Mouse (Mus musculus): ENCODE data around the gene Exoc6b. TPM values are rescaled to one million over a fixed set of nuclear protein-coding genes. Genes with fewer than 3 reads are reported as not detected.

Gene Exoc6b
- polyA plus RNA-seq, 1 experiment from 2014 or later, result 49.7 TPM

- H3K27ac ChIP-seq (ENCODE audit: low read length), result no peak overlapping the region
- no peaks in the 10 kb centered on the region for H3K9me3 ChIP-seq (ENCODE audit: control insufficient read depth, low read depth, low read length)
- H3K4me3 ChIP-seq (ENCODE audit: low read depth, low read length), result peak overlapping the region; percentile 50
- H3K4me1 ChIP-seq (ENCODE audit: control insufficient read depth, insufficient read depth, low read length), result peaks cover 59% of the 10 kb centered on the region
- H3K4me2 ChIP-seq (replicated peaks; ENCODE audit: low read depth, low read length), result peak overlapping the region; percentile 92
- H3K36me3 ChIP-seq (ENCODE audit: control insufficient read depth, insufficient read depth, low read length), result no peaks in the 10 kb centered on the region
- peaks cover 27% of the 10 kb centered on the region; the same call in 1 of the 2 replicates for H3K27me3 ChIP-seq (ENCODE audit: control insufficient read depth, insufficient read depth, low read length)
- ATAC-seq (ENCODE audit: insufficient number of reproducible peaks, insufficient read depth, low FRiP score, low read depth), result no peak
- under 1% methylated on average over 66 of the region's 66 CpGs for WGBS
- no peak overlapping the region; the same call in 1 of the 2 replicates for H3K9ac ChIP-seq (replicated peaks; ENCODE audit: low read depth, low read length)
Observed at GRCm38 (mm10) chr6:84584783-84585685, 484.3 kb downstream of the Exoc6b start.

DNA sequence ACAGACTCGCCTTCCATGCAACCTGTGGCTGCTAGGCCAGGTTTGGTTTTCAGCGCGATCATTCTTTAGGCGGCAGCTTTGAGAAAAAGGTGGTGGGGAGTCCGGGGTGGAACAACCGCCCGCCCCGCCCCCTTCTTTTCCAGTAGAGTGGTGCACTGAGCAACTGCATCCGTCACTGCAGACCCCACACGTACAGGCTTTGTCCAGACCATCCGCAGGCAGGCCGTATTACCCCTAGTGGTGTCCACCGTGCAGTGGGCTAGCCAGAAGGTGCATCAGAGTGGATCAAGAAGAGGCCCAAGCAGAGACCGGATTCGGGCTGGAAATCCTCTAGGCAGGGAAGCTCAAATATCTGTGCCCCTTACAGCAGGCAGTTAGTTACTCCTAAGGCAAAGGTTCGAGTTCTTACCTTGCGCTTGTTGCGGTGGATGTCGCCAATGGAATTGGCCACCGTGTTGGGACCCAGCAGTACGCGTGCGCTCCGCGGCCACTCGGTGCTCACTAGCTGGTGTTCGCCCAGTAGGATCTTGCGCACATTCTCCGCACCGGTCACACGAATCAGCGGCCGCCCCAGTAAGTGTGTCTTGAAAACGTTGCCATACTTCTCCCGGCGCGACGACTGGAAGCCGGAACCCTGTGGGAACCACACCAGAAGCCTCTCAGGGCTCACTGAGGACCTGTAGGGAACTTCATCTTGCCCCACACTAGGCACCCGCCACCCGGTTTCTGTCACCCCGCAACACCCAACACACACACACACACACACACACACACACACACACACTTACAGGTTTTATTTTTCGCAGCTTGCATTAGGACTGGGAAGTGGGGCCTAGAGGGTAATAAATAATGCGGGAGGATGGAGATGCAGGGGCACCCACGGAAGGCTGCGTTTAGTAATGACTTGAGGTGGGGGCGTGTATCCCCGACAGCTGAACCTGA lies 485.2 kb downstream of the Exoc6b start:
- Histone ChIP-seq H3K27me3 (ENCODE audit: control insufficient read depth, insufficient read depth, low read length) (peaks cover 19% of the 10 kb centered on the region; the same call in 1 of the 2 replicates), H3K36me3 (ENCODE audit: control insufficient read depth, insufficient read depth, low read length) (no peaks in the 10 kb centered on the region), H3K9ac (replicated peaks; ENCODE audit: low read depth, low read length) (no peak overlapping the region), H3K4me1 (ENCODE audit: control insufficient read depth, insufficient read depth, low read length) (peaks cover 51% of the 10 kb centered on the region), H3K4me3 (ENCODE audit: low read depth, low read length) (peak overlapping the region; percentile 50), H3K27ac (ENCODE audit: low read length) (no peak overlapping the region), H3K9me3 (ENCODE audit: control insufficient read depth, low read depth, low read length) (no peaks in the 10 kb centered on the region), H3K4me2 (replicated peaks; ENCODE audit: low read depth, low read length) (peak overlapping the region; percentile 92)
- WGBS, result 3% methylated on average over 48 of the region's 48 CpGs
- peak; percentile 12; the same call in 1 of the 2 replicates for ATAC-seq (ENCODE audit: insufficient number of reproducible peaks, insufficient read depth, low FRiP score, low read depth)

GRCm38 (mm10) chr6:84583371-84583770 lies 485.9 kb downstream of the Exoc6b start:
- no peak overlapping the region for H3K9ac ChIP-seq (replicated peaks; ENCODE audit: low read depth, low read length)
- no peak overlapping the region for H3K27ac ChIP-seq (ENCODE audit: low read length)

GRCm38 (mm10) chr6:84582826-84583225 lies 486.5 kb downstream of the Exoc6b start:
- H3K4me1 ChIP-seq (ENCODE audit: control insufficient read depth, insufficient read depth, low read length), result peaks cover 48% of the 10 kb centered on the region
- H3K4me3 ChIP-seq (ENCODE audit: low read depth, low read length), result no peak overlapping the region
- WGBS, result 39% methylated on average over 5 of the region's 5 CpGs
- peaks cover 17% of the 10 kb centered on the region; the same call in 1 of the 2 replicates for H3K27me3 ChIP-seq (ENCODE audit: control insufficient read depth, insufficient read depth, low read length)
- no peak overlapping the region for H3K27ac ChIP-seq (ENCODE audit: low read length)
- no peaks in the 10 kb centered on the region for H3K36me3 ChIP-seq (ENCODE audit: control insufficient read depth, insufficient read depth, low read length)
- H3K9ac ChIP-seq (replicated peaks; ENCODE audit: low read depth, low read length), result no peak overlapping the region
- H3K9me3 ChIP-seq (ENCODE audit: control insufficient read depth, low read depth, low read length), result no peaks in the 10 kb centered on the region
- peak overlapping the region; percentile 92; the same call in 1 of the 2 replicates for H3K4me2 ChIP-seq (replicated peaks; ENCODE audit: low read depth, low read length)
- ATAC-seq (ENCODE audit: insufficient number of reproducible peaks, insufficient read depth, low FRiP score, low read depth), result no peak

More at GRCm38 (mm10) chr6:84583371-84583770, 485.9 kb downstream of the Exoc6b start:
- under 1% methylated on average over 26 of the region's 26 CpGs for WGBS
- Histone ChIP-seq H3K9me3 (ENCODE audit: control insufficient read depth, low read depth, low read length) (no peaks in the 10 kb centered on the region), H3K4me3 (ENCODE audit: low read depth, low read length) (peak overlapping the region; percentile 50), H3K4me1 (ENCODE audit: control insufficient read depth, insufficient read depth, low read length) (peaks cover 50% of the 10 kb centered on the region), H3K4me2 (replicated peaks; ENCODE audit: low read depth, low read length) (peak overlapping the region; percentile 92), H3K36me3 (ENCODE audit: control insufficient read depth, insufficient read depth, low read length) (no peaks in the 10 kb centered on the region), H3K27me3 (ENCODE audit: control insufficient read depth, insufficient read depth, low read length) (peaks cover 18% of the 10 kb centered on the region; the same call in 1 of the 2 replicates)
- peak; percentile 47 for ATAC-seq (ENCODE audit: insufficient number of reproducible peaks, insufficient read depth, low FRiP score, low read depth)

GRCm38 (mm10) chr6:84581833-84582445 lies 487.4 kb downstream of the Exoc6b start:
- peaks cover 42% of the 10 kb centered on the region for H3K4me1 ChIP-seq (ENCODE audit: control insufficient read depth, insufficient read depth, low read length)
- no peaks in the 10 kb centered on the region for H3K9me3 ChIP-seq (ENCODE audit: control insufficient read depth, low read depth, low read length)
- H3K4me2 ChIP-seq (replicated peaks; ENCODE audit: low read depth, low read length), result no peak overlapping the region
- no peaks in the 10 kb centered on the region for H3K36me3 ChIP-seq (ENCODE audit: control insufficient read depth, insufficient read depth, low read length)
- no peak for ATAC-seq (ENCODE audit: insufficient number of reproducible peaks, insufficient read depth, low FRiP score, low read depth)
- no peak overlapping the region for H3K27ac ChIP-seq (ENCODE audit: low read length)
- WGBS, result 47% methylated on average over 9 of the region's 9 CpGs
- H3K9ac ChIP-seq (replicated peaks; ENCODE audit: low read depth, low read length), result no peak overlapping the region
- peaks cover 15% of the 10 kb centered on the region; the same call in 1 of the 2 replicates for H3K27me3 ChIP-seq (ENCODE audit: control insufficient read depth, insufficient read depth, low read length)
- H3K4me3 ChIP-seq (ENCODE audit: low read depth, low read length), result no peak overlapping the region

DNA sequence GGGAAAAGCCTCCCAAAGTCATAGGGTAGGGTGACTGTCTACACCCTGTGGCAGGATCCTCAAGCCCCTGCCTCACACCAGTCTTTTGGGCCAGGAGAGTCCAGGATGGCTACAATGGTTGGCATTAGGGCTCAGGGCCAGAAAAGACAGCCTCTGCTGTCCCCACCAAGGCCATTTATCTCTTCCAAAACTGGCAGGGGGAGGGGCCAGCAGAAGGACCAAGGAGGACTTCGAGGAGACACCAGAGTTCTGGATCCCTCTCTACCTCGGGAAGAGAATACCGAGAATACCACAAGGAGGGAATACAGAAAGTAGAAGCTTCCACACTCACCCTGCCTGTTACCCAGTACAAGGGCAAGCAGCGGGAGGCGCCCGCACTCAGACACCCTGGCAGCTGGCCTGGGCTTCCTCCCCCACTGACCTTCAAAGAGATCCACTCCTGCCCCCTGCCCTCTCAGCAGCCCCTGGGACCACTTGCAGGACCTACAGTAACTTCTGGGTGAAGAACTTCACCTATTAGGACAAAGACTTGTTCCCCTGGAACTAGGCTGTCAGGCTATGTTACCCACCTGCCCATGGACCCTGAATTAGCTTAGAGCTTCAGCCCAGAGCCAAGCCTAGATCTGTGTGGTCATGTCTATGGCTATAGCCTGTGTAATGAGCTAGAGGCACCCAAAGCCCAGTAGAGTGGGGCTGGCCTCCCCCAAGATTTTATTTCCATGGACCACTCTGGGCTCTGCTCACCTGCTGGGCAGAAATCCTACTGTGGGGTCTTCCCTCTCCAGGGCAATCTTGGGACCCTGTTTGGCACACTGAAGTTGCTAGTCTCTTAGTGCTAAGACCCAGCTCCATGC lies 488.1 kb downstream of the Exoc6b start:
- 68% methylated on average over 6 of the region's 6 CpGs for WGBS
- Histone ChIP-seq H3K9ac (replicated peaks; ENCODE audit: low read depth, low read length) (no peak overlapping the region), H3K27me3 (ENCODE audit: control insufficient read depth, insufficient read depth, low read length) (peaks cover 15% of the 10 kb centered on the region; the same call in 1 of the 2 replicates), H3K27ac (ENCODE audit: low read length) (no peak overlapping the region), H3K4me3 (ENCODE audit: low read depth, low read length) (no peak overlapping the region), H3K4me1 (ENCODE audit: control insufficient read depth, insufficient read depth, low read length) (peaks cover 40% of the 10 kb centered on the region), H3K9me3 (ENCODE audit: control insufficient read depth, low read depth, low read length) (no peaks in the 10 kb centered on the region), H3K4me2 (replicated peaks; ENCODE audit: low read depth, low read length) (no peak overlapping the region), H3K36me3 (ENCODE audit: control insufficient read depth, insufficient read depth, low read length) (no peaks in the 10 kb centered on the region)
- no peak for ATAC-seq (ENCODE audit: insufficient number of reproducible peaks, insufficient read depth, low FRiP score, low read depth)

GRCm38 (mm10) chr6:84579508-84579907 lies 489.8 kb downstream of the Exoc6b start:
- H3K27me3 ChIP-seq (ENCODE audit: control insufficient read depth, insufficient read depth, low read length), result peaks cover 12% of the 10 kb centered on the region; the same call in 1 of the 2 replicates
- no peaks in the 10 kb centered on the region for H3K9me3 ChIP-seq (ENCODE audit: control insufficient read depth, low read depth, low read length)
- 61% methylated on average over 8 of the region's 8 CpGs for WGBS
- no peak overlapping the region for H3K9ac ChIP-seq (replicated peaks; ENCODE audit: low read depth, low read length)
- H3K4me2 ChIP-seq (replicated peaks; ENCODE audit: low read depth, low read length), result no peak overlapping the region
- no peaks in the 10 kb centered on the region for H3K36me3 ChIP-seq (ENCODE audit: control insufficient read depth, insufficient read depth, low read length)
- H3K4me1 ChIP-seq (ENCODE audit: control insufficient read depth, insufficient read depth, low read length), result peaks cover 24% of the 10 kb centered on the region
- no peak for ATAC-seq (ENCODE audit: insufficient number of reproducible peaks, insufficient read depth, low FRiP score, low read depth)
- no peak overlapping the region for H3K4me3 ChIP-seq (ENCODE audit: low read depth, low read length)
- no peak overlapping the region for H3K27ac ChIP-seq (ENCODE audit: low read length)
